Mouse (Mus musculus): ENCODE data around the gene Golt1b.
"Not testable (repeated sequence)": the region's sequence is repeated elsewhere in the genome, so short reads cannot be mapped to it uniquely, and the experiment has no call there.

Golt1b gene

DNA sequence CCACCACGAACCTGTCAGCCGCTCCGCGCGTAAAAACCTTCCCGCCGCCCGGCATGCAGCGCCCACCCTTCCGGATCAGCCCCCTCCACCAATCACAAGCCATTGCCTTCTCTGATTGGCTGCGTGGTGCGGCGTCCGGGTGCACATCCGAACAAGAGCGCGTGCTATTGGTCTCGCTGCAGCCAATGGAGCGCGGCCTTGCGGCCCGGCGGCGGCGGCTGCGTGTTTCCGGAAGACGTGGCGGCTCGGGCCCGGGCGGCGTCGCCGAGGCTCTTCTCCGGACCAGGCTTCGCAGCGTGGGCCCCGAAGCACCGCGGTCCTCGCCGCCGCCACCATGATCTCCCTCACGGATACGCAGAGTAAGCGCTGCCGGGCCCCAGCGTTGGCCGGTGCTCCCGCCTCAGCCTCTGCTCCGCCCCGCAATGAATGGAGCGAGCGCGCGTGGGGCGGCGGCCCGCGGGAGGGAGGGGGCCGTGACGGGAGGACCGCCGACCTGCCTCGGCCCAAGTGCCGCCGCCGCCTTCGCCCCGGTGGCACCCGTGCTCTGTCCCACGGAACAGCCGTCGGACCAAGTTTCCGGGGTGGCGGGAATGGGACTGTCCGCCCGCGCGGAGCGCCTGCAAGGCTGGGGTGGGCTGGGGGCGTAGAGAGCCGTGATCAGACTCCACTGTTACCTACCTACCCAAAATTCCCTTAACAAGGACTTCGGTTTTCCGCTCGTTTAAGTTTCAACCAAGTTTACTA lies at the start of gene Golt1b, which contains the start of gene Recql:
Gene Golt1b (plus strand): TSS at position 211 of the 744 bp plus-strand sequence.
Gene Recql (minus strand): TSS at position 77 of the 744 bp plus-strand sequence.
- peak; percentile 98 for DNase-seq

DNA sequence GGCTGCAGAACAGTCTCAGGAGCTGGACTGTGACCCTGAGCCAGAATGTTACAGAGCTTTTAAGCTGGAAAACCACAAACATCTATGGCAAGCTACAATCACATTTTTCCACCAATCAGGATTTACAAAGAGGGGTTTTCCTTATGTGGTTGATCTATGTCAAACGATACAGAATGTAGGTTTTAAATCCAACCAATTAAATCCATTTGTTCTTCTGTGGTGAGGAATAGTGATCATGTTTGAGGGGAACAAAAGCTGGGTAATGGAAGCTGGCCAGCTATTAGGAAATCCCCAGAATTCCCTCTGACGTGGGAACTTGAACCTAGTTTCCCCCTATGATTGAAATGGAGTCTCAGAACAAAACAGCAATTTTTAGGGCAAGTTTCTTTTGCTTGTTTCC lies 48.1 kb upstream of the Golt1b start:
- DNase-seq: no peak

DNA sequence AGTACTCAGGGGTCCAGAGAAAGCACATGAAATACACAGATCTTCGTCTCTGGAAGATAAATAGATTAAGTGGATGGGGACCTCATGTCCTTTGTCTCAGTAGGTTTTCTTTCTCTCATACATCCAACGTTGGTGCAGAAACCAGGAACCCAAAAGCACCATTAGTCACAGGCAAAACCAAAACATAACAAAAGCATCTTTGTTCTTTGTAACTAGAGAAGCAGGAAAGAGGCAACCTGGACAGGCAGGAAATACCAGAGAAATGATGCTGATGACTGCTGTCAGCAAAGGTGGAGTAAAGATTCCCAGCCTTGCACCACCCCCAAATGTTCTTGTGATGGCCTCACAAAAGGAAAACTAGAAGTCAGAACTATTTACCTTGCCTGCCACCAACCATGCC lies 47.4 kb upstream of the Golt1b start:
- DNase-seq: no peak

DNA sequence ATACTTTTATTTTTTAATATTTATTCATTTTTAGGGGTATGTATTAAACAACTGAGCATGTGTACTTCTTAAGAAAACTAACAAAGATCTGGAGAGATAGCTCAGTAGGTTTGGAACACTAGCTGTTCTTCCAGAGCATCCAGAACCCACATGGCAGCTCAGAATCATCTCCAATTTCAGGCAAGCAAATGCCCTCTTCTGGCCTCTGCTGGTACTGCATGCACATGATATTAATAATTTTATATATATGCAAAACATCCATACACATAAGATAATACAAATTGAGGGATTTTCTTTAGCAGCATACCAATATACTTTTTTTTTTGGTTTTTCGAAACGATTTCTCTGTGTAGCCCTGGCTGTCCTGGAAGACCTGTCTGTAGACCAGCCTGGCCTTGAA lies 43.5 kb upstream of the Golt1b start:
- no peak for DNase-seq

DNA sequence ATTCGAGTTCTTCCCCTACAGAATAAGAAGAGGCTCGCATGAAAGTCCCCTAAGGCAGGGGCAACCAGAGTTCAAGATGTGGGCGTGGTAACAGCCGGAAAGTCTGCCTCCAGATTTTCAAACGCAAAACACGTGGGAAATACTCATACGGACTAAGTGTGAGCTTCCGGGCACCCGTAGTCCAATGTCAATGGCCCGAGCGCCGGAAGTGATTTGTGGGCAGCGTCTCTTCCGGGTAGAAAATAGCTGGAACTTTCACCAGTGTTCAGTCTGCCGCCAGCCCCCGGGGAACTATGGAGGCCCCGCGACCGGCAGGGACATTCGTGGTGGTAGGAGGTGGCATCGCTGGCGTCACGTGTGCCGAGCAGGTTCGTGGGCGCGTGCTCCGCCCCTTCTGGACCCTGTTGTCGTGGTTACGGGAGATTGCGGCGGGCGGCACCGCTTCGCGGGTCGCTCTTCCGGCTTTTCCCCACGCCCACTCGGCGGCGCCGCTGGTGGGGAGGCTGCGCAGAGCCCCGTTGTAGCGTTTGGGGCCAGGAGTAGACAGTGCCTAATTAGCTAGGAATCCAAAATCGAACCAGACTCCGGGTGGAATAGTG lies 41.5 kb upstream of the Golt1b start, which contains the start of gene Pyroxd1:
Gene Pyroxd1 (plus strand): TSS at position 215 of the 599 bp plus-strand sequence.
- peak; percentile 71 for DNase-seq

DNA sequence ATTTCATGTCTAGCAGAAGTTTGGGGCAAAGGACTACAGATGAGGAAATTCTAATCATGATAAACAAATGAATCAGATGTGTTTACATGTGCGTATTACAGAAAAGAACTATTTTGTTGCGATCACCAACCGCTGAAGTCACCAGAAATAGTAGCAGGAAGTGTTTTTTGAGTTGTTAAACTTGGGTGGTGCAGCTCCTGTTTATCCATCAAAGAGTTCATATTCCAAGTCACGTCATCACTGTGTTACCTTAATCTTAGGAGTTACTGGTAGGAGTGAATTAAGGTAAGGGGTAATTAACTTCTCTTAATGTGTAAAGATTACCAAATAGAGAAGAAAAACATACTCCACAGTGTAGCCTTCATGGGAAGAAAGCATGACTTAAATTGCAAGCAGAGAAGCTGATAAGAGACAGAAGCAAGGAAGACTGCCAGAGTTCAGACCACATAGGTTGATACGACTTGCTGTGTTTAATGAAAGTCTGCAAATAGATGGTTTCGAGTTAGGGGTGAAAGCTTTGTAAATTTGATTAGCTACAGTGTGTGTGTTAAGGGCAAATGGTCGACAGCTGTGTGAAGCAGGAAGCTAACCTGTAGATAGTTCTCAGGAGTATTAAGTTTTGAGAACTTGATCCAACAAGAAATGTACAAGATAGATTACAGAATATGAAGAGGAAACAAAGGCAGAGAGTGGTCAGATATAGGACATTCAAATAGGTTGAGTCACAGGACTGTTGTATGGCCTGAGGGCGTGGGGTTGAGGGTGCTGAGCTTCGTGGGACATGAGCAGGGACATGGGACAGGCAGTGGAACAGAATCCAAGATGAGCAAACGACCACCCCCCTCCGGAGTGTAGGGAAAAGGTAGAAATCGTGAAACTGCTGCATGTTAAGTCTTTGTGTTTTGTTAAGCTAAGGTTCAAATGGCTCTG lies 40.6 kb upstream of the Golt1b start:
- no peak for DNase-seq

DNA sequence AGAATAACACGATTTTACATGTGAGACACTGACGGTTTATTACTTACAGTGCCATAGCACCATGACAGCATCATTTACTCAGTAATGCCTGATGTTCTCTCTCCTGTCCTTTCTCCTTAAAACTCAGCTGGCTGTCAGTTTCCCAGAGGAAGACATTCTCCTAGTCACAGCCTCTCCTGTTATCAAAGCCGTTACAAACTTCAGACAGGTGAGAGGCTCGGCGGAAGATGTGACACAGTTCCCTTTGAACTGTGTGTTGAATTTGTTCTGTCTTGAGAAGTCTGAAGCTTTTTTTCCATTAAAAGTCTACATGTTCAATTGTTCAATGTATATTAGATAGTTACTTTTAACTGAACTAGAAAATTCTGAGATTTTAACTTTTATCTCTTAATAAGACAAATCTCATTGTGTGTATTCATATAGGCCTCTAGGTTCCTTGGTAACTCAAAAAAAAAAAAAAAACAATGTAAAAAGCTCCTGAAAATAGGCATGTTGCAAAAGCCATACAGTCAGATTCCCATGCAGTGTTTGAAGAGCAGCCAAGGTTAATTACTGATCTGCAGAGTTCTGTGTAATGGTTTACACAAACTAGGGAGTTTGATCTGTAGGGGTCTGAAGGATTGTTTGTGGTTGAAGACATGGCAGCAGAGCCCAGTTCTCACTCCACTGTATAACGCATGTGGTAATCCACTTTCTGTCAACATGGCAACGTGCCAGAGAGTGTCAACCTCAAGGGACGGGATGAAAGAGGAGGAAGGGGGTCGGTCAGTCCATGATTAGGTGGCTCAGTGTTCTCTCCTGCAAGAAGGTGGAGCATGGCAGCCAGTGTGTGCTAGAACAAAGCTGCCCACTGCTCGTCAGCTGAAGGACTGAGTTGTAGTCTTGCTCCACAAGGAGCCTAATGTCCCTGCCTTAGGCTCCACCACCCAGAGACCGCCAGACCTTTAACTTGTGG lies 39.3 kb upstream of the Golt1b start:
- DNase-seq: no peak

DNA sequence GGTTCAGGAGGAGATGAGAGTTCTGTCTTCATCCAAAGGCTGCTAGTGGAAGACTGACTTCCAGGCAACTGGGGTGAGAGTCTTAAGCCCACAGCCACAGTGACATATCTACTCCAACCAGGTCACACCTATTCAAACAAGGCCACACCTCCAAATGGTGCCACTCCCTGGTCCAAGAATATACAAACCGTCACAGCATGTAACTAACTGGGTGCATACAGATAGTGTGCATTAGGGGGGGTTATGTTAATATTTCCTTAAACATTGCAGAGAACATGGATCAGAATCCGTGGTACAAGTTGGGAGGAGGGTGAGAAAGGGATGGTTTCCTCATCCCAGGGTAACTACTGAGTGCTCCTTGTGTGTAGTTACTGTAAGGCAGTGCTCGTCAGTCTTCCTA lies 34.9 kb upstream of the Golt1b start:
- not testable (repeated sequence) for DNase-seq

DNA sequence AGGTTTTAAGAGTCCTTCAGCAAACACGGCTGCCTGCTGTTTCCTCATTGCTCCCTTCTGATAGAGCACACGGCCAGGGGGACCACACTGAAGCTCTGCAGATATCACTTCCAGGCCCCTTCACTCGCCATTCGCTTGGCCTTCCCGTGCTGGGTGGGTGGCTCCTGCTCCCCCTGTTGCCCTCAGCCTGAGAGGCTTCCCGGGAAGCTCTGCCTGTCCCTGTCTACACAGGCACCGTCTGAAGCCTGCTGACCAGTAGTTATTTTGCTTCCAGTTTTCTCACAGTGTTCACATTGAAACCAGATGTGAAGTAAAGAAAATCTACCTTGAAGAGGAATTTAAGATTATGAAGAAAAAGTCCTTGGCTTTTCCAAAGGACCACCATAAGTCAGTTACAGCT lies 29.9 kb upstream of the Golt1b start:
- no peak for DNase-seq

DNA sequence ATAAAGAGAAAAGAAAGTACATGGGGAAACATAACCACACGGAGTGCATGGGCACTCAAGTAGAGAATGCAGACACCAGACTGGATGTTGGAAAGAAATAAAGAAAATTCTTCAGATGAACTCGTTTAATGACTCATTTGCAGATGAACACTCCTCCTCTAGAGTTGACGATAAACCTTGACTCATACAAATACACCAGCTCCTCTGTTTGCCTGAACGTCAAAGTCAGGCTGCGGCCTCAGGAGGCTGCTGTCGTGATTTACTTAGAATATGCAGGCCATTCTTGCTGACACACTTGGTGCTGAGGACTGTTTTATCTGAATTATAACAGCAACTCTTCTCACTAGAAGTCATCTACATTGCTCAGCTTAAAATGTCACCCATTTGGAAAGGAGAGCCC lies 25.0 kb upstream of the Golt1b start:
- no peak for DNase-seq

DNA sequence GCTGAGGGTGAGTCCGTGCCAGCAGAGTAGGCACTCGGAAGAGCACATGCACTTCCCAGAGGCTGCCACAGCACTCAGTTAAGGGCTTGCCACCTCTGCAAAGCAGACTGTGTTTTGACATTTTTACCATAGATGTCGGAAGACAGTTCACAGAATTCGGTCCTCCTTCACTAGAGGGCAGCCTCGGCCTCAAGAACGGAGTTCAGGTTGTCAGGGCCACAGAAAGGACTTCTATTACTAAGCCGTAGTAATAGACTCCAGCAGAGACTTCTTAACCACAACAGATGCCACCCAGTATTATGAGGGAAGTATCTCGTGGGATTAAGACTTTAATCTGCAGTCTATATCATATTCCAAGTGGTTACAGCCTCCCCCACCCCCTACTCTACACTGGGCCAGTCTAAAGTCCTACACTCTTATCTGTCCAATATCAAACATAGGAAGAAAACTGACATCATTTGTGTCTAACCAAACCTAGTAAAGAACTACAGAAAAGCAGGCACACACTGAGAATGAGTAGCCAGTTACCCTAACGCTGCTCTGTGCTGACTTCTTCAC lies 23.9 kb upstream of the Golt1b start:
- DNase-seq: no peak

DNA sequence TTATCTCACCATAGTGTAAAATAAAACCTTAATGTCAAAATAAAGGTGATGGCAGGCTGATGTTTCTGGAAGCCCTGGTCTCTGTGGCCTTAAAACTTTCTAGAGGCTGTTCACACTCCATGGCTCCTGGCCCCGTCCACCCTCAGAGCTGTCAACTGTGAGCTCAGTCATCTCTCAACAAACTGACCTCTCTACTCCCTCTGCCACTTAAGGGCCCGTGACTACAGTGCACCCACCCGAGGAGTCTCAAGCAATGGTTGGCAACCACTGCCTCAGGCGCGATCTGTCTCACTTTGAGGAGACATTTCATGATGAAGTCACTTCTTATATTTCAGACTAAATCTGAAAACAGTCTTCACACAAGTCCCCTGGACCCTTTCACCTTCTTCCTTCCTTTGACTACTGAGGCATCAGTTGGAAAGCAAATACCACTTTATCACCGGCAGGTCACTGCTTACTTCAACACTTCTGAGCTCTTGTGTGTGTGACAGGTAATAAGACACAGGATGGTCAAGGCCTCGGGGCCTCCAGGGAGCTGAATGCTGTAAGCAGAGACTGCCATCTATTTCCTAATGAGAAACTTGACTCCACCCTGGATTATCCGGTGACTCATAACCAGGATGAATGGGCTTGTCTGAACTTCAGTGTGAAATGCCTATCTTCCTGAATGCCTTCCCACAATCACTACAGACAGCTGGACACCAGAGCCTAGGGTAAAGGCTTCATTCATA lies 21.1 kb upstream of the Golt1b start:
- DNase-seq: no peak

DNA sequence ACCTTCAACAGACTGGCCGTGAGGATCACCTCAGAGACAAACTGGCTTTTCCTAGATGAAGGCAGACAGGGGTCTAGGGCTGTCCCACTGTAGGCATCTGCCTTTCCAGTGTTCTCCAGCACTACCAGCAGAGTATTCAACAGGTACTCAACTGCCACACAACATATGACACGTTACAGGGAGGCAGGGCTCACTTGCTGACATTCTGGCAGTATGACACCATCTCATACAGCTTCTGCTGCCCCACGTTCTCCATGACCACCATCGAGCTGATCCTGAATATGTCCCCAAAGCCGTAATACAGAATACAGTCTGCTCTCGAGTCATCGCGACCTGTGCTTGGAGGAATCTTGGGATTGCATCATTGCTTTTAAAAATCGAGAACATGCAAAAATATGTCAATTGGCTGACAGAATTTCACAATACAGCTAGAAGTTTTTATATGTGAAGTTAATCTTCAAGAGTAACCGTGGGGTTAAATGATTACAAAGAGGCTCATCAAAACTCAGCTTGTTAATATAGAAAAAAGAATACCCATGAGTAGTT lies 20.5 kb upstream of the Golt1b start:
- no peak for DNase-seq

DNA sequence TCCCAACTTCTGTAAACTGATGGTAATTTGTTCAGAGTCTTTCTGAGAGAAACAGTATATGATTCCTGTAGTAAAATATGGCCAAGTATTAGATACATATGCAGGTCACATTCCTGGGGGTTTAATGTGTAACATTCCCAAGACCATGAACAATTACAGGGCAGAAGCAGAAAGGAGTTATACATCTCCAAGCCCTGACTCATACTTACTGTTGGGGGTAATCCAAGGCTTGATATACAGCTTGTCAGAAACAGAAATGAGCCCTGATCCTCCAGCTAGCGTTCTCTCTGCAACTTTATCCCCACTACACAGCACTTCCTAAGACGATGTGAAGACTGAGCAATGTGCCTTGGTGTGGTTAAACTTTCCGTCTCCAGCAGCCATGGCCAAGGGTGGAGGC lies 19.5 kb upstream of the Golt1b start:
- no peak for DNase-seq

DNA sequence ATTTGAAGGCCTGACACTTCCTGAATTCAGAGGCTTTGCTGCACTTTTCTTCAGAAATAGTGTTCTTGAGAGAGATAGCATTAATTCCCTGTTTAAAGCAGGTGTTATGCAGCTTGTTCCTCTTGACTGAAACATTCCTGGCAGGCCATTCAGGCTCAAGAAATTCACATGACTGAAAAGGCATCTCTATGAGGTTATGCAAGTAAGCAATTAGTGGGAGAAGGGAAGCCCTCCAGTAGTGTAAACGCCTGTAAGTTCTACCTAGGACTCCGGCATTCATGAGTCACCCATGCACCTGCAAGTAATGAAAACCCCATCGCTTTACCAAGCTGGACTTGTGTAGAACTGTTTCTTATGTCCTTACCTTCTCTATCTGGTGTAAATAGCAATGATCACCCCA lies 17.5 kb upstream of the Golt1b start:
- no peak for DNase-seq

DNA sequence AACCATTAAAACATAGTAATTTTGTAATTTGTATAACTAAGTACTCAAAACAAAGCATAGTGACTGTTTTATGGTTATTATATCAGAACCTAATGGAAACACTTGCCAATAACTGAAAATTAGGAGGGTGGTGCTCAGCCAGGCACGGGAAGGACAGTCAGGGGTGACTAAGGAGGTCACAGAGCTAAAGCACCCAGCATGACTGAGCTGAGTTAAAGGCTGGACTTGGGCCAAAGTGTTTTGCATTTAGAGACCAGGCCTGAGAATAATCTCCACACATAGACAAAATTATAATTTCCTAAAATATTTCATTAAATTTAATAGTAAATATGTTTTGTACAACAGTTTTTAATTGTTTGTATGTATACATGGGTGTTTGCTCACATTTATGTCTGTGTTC lies 9.9 kb upstream of the Golt1b start:
- DNase-seq: no peak

DNA sequence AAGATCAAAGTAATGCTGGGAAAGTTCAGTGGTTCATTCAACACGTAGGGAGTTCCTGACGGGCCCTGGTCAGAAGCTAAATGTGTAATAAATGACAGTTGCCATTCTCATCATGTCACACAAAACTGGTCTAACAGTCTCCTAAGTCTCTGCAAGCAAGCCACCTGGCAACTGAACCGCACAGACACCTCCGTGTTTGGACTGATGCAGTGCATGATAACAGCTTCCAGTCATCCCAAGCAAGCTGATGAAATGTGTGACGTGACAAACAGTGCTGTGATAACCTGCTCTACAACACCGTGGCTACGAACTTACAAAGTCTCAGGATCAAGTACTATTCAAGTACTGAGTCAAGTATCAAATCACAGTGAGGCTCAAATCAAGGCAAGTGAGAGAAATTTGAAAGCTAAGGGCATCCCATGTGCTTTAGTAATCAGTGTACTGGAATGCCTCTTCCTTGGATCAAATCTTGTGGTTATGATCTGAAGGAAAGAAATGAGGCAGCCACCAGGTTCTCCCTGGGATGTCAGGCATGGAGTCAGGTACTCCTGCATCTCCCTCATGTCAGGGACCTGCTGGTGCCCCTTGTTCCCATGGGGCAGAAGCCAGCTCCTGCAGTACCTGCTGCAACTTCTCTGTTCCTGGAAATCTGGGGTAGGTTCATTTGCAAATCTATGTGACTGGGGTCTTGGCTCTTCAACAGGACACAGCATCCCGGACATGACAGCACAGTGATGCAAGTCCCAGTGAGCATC lies 8.3 kb upstream of the Golt1b start:
- no peak for DNase-seq

DNA sequence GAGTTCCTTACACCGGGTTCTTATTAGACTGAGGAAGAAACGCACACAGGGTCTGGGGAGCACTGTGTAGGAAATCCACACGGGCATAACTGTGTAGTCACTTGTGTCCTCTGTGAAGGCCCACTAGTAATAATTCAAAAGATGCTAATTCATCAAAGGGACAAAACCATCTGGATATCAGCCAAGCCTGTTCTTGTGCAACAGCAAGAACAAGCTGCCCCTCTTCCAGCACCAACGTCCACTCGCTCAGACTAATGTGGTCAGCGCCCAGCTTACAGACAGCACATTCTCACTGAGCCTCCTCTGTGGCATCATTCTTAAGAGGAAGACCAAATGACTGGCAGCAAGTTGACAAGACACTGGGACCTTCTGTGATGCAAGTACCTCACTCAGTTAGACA lies 7.1 kb upstream of the Golt1b start:
- DNase-seq: no peak

DNA sequence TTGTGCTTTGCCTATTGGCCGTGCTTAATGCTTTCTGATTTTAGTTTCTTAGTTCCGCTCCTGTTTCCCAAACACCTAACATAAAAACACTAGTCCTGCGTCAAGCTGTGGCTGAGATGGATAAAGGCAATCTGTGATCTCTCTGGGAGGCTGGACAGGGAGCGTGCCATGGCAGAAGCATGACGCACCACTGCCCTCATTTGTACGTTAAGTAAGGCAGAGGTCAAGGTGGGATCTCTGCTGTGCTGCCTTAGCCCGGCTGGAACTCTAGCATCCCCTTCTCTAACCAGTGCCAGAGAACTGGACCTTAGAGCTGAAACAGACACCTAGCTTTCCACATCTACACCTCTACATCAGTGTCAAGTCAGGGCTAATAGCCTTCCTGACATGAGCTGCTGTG lies 5.4 kb upstream of the Golt1b start:
- DNase-seq: no peak

DNA sequence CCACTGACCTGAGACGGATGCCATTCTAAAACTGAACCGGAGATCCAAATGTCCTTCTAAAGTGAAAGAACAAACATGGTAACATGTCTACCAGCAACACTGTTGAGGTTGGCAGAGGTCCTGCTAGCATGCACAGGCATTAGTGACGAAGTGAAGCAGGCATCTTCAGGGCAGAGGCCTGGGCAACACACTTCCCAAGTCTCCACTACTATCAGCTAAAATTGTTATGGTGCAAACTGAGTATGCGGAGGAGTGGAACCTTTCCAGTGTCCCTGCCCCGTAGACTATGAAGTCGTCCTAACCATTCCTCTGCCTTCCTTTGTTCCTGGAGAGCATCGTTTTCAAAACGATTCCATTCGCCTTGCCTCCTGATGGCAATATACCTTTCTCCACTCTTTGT lies 2.5 kb upstream of the Golt1b start:
- DNase-seq: no peak

Measured in cerebellum, adult 11 months (tissue).